19 mouse cellular contexts compared by ENCODE assay signal in the genomic region with DNA sequence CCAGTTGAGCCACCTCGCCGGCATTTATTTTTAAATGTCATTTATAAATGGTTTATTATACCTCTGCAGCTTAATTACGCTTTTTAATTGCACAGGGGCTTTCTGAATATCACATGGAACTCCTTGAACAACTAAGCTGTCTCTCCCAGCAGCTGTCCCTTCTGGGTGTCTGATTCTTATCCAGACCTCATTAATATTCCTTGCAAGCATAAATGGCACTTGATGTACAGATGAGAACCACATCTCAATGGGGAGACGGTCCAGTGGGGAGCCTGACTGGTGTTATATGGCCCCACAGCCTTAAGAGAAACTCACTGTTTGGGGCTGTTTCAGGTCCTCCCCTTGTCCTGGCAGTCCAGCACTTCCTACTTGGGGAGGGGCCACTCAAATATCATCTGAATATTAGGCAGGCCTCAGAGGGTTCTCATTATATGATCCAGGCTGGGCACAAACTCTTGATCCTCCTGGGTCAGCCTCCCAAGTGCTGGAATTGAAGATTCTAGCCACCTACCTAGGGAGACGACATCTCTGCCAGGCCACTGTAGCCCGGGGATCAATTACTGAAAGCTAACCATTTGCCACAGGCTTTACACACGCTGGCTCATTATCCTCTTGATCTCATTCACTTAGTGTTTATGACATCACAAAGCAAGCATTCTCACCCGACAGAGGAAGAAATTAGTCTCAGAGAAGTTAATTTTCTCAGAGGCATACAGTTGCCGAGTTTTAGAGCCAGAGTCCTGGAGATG. TPM values are rescaled to one million over a fixed set of nuclear protein-coding genes. Genes with fewer than 3 reads are reported as not detected.
DNase-seq lines count a peak whose midpoint lies in the region; ATAC-seq and TF ChIP-seq lines count a peak whose summit lies in the region.
"Had no signal": no experiment of that assay in that cellular context is flagged by ENCODE, and none has a peak within 500 bp of the region (broad histone marks: within the 10 kb centered on the region; RNA-seq: fewer than 3 reads in every experiment).

No protein-coding gene starts in this region.

- H3K27me3 ChIP-seq in midbrain, embryonic 11.5 days (ENCODE audit: control insufficient read depth, insufficient read depth, low read length): no peaks in the 10 kb centered on the region
- no peaks in the 10 kb centered on the region for H3K27me3 ChIP-seq in midbrain, embryonic 10.5 days (ENCODE audit: low read depth, poor library complexity, severe bottlenecking)
- no peaks in the 10 kb centered on the region for H3K27me3 ChIP-seq in forebrain, embryonic 11.5 days (ENCODE audit: control insufficient read depth, insufficient read depth, low read length)
- no peaks in the 10 kb centered on the region for H3K27me3 ChIP-seq in hindbrain, embryonic 14.5 days (ENCODE audit: control insufficient read depth, insufficient read depth, low read length)
- H3K27me3 ChIP-seq: embryonic facial prominence, embryonic 13.5 days; hindbrain, embryonic 15.5 days; liver, embryonic 15.5 days; Patski had no signal

- DNase-seq in midbrain, embryonic 11.5 days (ENCODE audit: low spot score, missing footprints): peak; percentile 68
- no peak for DNase-seq in midbrain, embryonic 10.5 days (ENCODE audit: low spot score)
- peak; percentile 81 for DNase-seq in brain, embryonic 14.5 days (ENCODE audit: low read depth)
- no peak for DNase-seq in forebrain, embryonic 11.5 days (ENCODE audit: low spot score)
- no peak for DNase-seq in hindbrain, embryonic 14.5 days (ENCODE audit: low spot score)
- no peak for DNase-seq in embryo, embryonic 11 days
- no peak for DNase-seq in layer of hippocampus, adult 9-11 months
- DNase-seq in right cerebral cortex, adult 18-20 months: no peak
- DNase-seq: adrenal gland, adult 8-10 months; cerebellum, adult 9-10 months; gastrocnemius, postnatal 36 days; kidney, adult 8-10 months; kidney, postnatal 36 days; right cerebral cortex, postnatal 25 days; thymus, adult 2 months had no signal

- H3K4me1 ChIP-seq in midbrain, embryonic 11.5 days (ENCODE audit: control insufficient read depth, insufficient read depth, low read length): peaks cover 7% of the 10 kb centered on the region
- peaks cover 9% of the 10 kb centered on the region; the same call in 1 of the 2 replicates for H3K4me1 ChIP-seq in midbrain, embryonic 10.5 days
- H3K4me1 ChIP-seq in forebrain, embryonic 11.5 days (replicated peaks; ENCODE audit: control insufficient read depth, insufficient read depth, low read length): peaks cover 2% of the 10 kb centered on the region; the same call in 1 of the 2 replicates
- H3K4me1 ChIP-seq in hindbrain, embryonic 14.5 days (replicated peaks; ENCODE audit: control insufficient read depth, insufficient read depth, low read length): 0 out of 2 replicates have a peak, but pooled peaks cover 4% of the 10 kb centered on the region

- H3K9me3 ChIP-seq in midbrain, embryonic 11.5 days (ENCODE audit: control insufficient read depth, low read length): no peaks in the 10 kb centered on the region
- H3K9me3 ChIP-seq in midbrain, embryonic 10.5 days (replicated peaks): no peaks in the 10 kb centered on the region
- H3K9me3 ChIP-seq in forebrain, embryonic 11.5 days (ENCODE audit: control insufficient read depth, low read length): no peaks in the 10 kb centered on the region
- no peaks in the 10 kb centered on the region for H3K9me3 ChIP-seq in hindbrain, embryonic 14.5 days (ENCODE audit: control insufficient read depth, low read length)
- H3K9me3 ChIP-seq: embryonic facial prominence, embryonic 13.5 days; hindbrain, embryonic 15.5 days; liver, embryonic 15.5 days had no signal

- no peak overlapping the region for H3K4me3 ChIP-seq in midbrain, embryonic 11.5 days (ENCODE audit: low read depth, low read length)
- H3K4me3 ChIP-seq in midbrain, embryonic 10.5 days: no peak overlapping the region
- no peak overlapping the region for H3K4me3 ChIP-seq in forebrain, embryonic 11.5 days (ENCODE audit: low read depth, low read length)
- no peak overlapping the region for H3K4me3 ChIP-seq in hindbrain, embryonic 14.5 days (replicated peaks; ENCODE audit: low read length)
- H3K4me3 ChIP-seq: embryonic facial prominence, embryonic 13.5 days; hindbrain, embryonic 15.5 days; liver, embryonic 15.5 days had no signal

- no peak for ATAC-seq in midbrain, embryonic 11.5 days (ENCODE audit: low FRiP score)
- ATAC-seq in forebrain, embryonic 11.5 days (replicated peaks; ENCODE audit: low FRiP score): 0 out of 2 replicates have a peak, but pooled peaks have one; percentile 49
- ATAC-seq in hindbrain, embryonic 14.5 days (ENCODE audit: low FRiP score): no peak
- ATAC-seq: Patski had no signal

- H3K4me2 ChIP-seq in midbrain, embryonic 11.5 days: no peak overlapping the region
- no peak overlapping the region for H3K4me2 ChIP-seq in forebrain, embryonic 11.5 days (ENCODE audit: low read depth, low read length, severe bottlenecking)
- no peak overlapping the region for H3K4me2 ChIP-seq in hindbrain, embryonic 14.5 days (replicated peaks)
- H3K4me2 ChIP-seq: embryonic facial prominence, embryonic 13.5 days; hindbrain, embryonic 15.5 days; liver, embryonic 15.5 days had no signal

- no peak for TF ChIP-seq CTCF in brain, embryonic 14.5 days (IDR thresholded peaks at IDR 0.05; ENCODE audit: borderline replicate concordance, extremely low read depth, insufficient read depth, insufficient read length)

- 63% methylated on average over 9 of the region's 9 CpGs for WGBS in midbrain, embryonic 11.5 days
- WGBS in midbrain, embryonic 10.5 days: 75% methylated on average over 9 of the region's 9 CpGs
- WGBS in forebrain, embryonic 11.5 days: 39% methylated on average over 9 of the region's 9 CpGs
- WGBS in hindbrain, embryonic 14.5 days: 34% methylated on average over 9 of the region's 9 CpGs

- H3K36me3 ChIP-seq in midbrain, embryonic 11.5 days (ENCODE audit: control insufficient read depth, insufficient read depth, low read length): no peaks in the 10 kb centered on the region
- peaks cover 4% of the 10 kb centered on the region; the same call in 1 of the 2 replicates for H3K36me3 ChIP-seq in midbrain, embryonic 10.5 days
- no peaks in the 10 kb centered on the region for H3K36me3 ChIP-seq in forebrain, embryonic 11.5 days (ENCODE audit: control insufficient read depth, insufficient read depth, low read length)
- H3K36me3 ChIP-seq in hindbrain, embryonic 14.5 days (replicated peaks; ENCODE audit: control insufficient read depth, insufficient read depth): no peaks in the 10 kb centered on the region
- H3K36me3 ChIP-seq: embryonic facial prominence, embryonic 13.5 days; hindbrain, embryonic 15.5 days; liver, embryonic 15.5 days had no signal

- no peak overlapping the region for H3K9ac ChIP-seq in midbrain, embryonic 11.5 days (ENCODE audit: low read length)
- no peak overlapping the region for H3K9ac ChIP-seq in forebrain, embryonic 11.5 days (ENCODE audit: low read length)
- H3K9ac ChIP-seq in hindbrain, embryonic 14.5 days: no peak overlapping the region
- H3K9ac ChIP-seq: embryonic facial prominence, embryonic 13.5 days; hindbrain, embryonic 15.5 days; liver, embryonic 15.5 days had no signal

- TF ChIP-seq POLR2A in brain, embryonic 14.5 days (IDR thresholded peaks at IDR 0.05; ENCODE audit: borderline replicate concordance, extremely low read depth, insufficient read depth, insufficient read length, poor library complexity, severe bottlenecking): no peak

- H3K27ac ChIP-seq in midbrain, embryonic 11.5 days (ENCODE audit: low read depth, low read length): no peak overlapping the region
- H3K27ac ChIP-seq in midbrain, embryonic 10.5 days (replicated peaks): no peak overlapping the region
- H3K27ac ChIP-seq in forebrain, embryonic 11.5 days (ENCODE audit: low read depth, low read length): peak overlapping the region; percentile 14; the same call in 1 of the 2 replicates
- H3K27ac ChIP-seq in hindbrain, embryonic 14.5 days: peak overlapping the region; percentile 52
- H3K27ac ChIP-seq: embryonic facial prominence, embryonic 13.5 days; hindbrain, embryonic 15.5 days; liver, embryonic 15.5 days had no signal

RNA-seq across cellular contexts. Expression of gene Lima1, which starts 15.4 kb away (rescaled TPM):
- polyA plus RNA-seq in midbrain, embryonic 11.5 days (2014; fragmentation: Nextera tagmentation; extraction: Ambion mirVana): 22.0 and 25.9 TPM in 2 replicates
- 23.4 and 23.5 TPM in 2 replicates for polyA plus RNA-seq in midbrain, embryonic 10.5 days (2016; fragmentation: Nextera tagmentation; extraction: Ambion mirVana)
- polyA plus RNA-seq in brain, embryonic 14.5 days (2012; rRNA removed): 21.1 and 22.2 TPM in 2 replicates
- polyA plus RNA-seq in forebrain, embryonic 11.5 days (2014; fragmentation: Nextera tagmentation; extraction: Ambion mirVana): 40.3 and 40.5 TPM in 2 replicates
- polyA plus RNA-seq in hindbrain, embryonic 14.5 days (2014; fragmentation: Nextera tagmentation; extraction: Ambion mirVana): 11.2 and 14.5 TPM in 2 replicates

Comparison
In these comparisons a context has a peak if more than half of its experiments do, and no peak if none do; other contexts are left out.
1. DNase-seq: peak in midbrain, embryonic 11.5 days (single experiment) and brain, embryonic 14.5 days (single experiment); none in midbrain, embryonic 10.5 days (single experiment), forebrain, embryonic 11.5 days (single experiment), hindbrain, embryonic 14.5 days (single experiment), embryo, embryonic 11 days (single experiment), layer of hippocampus, adult 9-11 months (single experiment) and right cerebral cortex, adult 18-20 months (single experiment).
2. H3K27ac ChIP-seq: peak in forebrain, embryonic 11.5 days (single experiment) and hindbrain, embryonic 14.5 days (single experiment); none in midbrain, embryonic 11.5 days (single experiment) and midbrain, embryonic 10.5 days (single experiment).